Comparison of ENCODE assay signal across 9 mouse cellular contexts in genomic region chr6:148104212-148104611, GRCm38 (mm10). TPM values are rescaled to one million over a fixed set of nuclear protein-coding genes. Genes with fewer than 3 reads are reported as not detected.
DNase-seq lines count a peak whose midpoint lies in the region; ATAC-seq and TF ChIP-seq lines count a peak whose summit lies in the region.
"Had no signal": no experiment of that assay in that cellular context is flagged by ENCODE, and none has a peak within 500 bp of the region (broad histone marks: within the 10 kb centered on the region; RNA-seq: fewer than 3 reads in every experiment).

No protein-coding gene starts in this region.

- no peak for ATAC-seq in hindbrain, embryonic 16.5 days
- no peak for ATAC-seq in lung, embryonic 14.5 days (ENCODE audit: insufficient read depth)
- ATAC-seq in megakaryocyte-erythroid progenitor cell, adult 5-6 weeks (replicated peaks; ENCODE audit: low FRiP score, low TSS enrichment, poor library complexity, severe bottlenecking) = no peak

- H3K4me1 ChIP-seq in hindbrain, embryonic 10.5 days (replicated peaks) = no peaks in the 10 kb centered on the region
- no peaks in the 10 kb centered on the region for H3K4me1 ChIP-seq in hindbrain, embryonic 16.5 days (ENCODE audit: control insufficient read depth, insufficient read depth, low read depth, low read length)
- no peaks in the 10 kb centered on the region for H3K4me1 ChIP-seq in thymus, adult 2 months (replicated peaks; ENCODE audit: control insufficient read depth, insufficient read depth, low read length)
- 0 out of 2 replicates have a peak, but pooled peaks cover 2% of the 10 kb centered on the region for H3K4me1 ChIP-seq in lung, embryonic 14.5 days (ENCODE audit: insufficient read depth)
- H3K4me1 ChIP-seq: limb, embryonic 15.5 days had no signal

- no peak for TF ChIP-seq CTCF in thymus, adult 2 months (IDR thresholded peaks at IDR 0.05; ENCODE audit: borderline replicate concordance, control insufficient read depth, extremely low read depth, insufficient read depth, low read length, poor library complexity)
- TF ChIP-seq CTCF in brain, embryonic 14.5 days (IDR thresholded peaks at IDR 0.05; ENCODE audit: borderline replicate concordance, extremely low read depth, insufficient read depth, insufficient read length) = peak; percentile 46; the same call in 1 of the 2 replicates
- TF ChIP-seq CTCF in lung, embryonic 14.5 days (IDR thresholded peaks at IDR 0.05; ENCODE audit: low read depth) = peak; percentile 60

- no peak for TF ChIP-seq POLR2A in thymus, adult 2 months (IDR thresholded peaks at IDR 0.05; ENCODE audit: control insufficient read depth, extremely low read depth, insufficient read depth, low read length, poor library complexity)
- no peak for TF ChIP-seq POLR2A in brain, embryonic 14.5 days (IDR thresholded peaks at IDR 0.05; ENCODE audit: borderline replicate concordance, extremely low read depth, insufficient read depth, insufficient read length, poor library complexity, severe bottlenecking)

- no peak overlapping the region for H3K9ac ChIP-seq in hindbrain, embryonic 16.5 days (ENCODE audit: low read depth, low read length)
- no peak overlapping the region for H3K9ac ChIP-seq in lung, embryonic 14.5 days
- H3K9ac ChIP-seq: embryonic facial prominence, embryonic 13.5 days; limb, embryonic 15.5 days had no signal

- no peak overlapping the region for H3K4me3 ChIP-seq in hindbrain, embryonic 10.5 days
- no peak overlapping the region for H3K4me3 ChIP-seq in hindbrain, embryonic 16.5 days (ENCODE audit: low read length)
- H3K4me3 ChIP-seq in thymus, adult 2 months (ENCODE audit: control insufficient read depth, insufficient read depth, low read length) = no peak overlapping the region
- no peak overlapping the region for H3K4me3 ChIP-seq in lung, embryonic 14.5 days (ENCODE audit: low read depth, low read length)
- H3K4me3 ChIP-seq: embryonic facial prominence, embryonic 13.5 days; limb, embryonic 15.5 days had no signal

- no peaks in the 10 kb centered on the region for H3K9me3 ChIP-seq in hindbrain, embryonic 10.5 days
- H3K9me3 ChIP-seq in hindbrain, embryonic 16.5 days (ENCODE audit: control insufficient read depth, low read length) = no peaks in the 10 kb centered on the region
- H3K9me3 ChIP-seq in lung, embryonic 14.5 days (ENCODE audit: low read depth, low read length) = no peaks in the 10 kb centered on the region
- H3K9me3 ChIP-seq: embryonic facial prominence, embryonic 13.5 days; limb, embryonic 15.5 days had no signal

- WGBS in hindbrain, embryonic 10.5 days = 35% methylated on average over 9 of the region's 9 CpGs
- 36% methylated on average over 9 of the region's 9 CpGs for WGBS in hindbrain, embryonic 16.5 days
- 42% methylated on average over 9 of the region's 9 CpGs for WGBS in thymus, adult 2 months
- WGBS in lung, embryonic 14.5 days = 32% methylated on average over 9 of the region's 9 CpGs

- no peak overlapping the region for H3K27ac ChIP-seq in hindbrain, embryonic 10.5 days
- no peak overlapping the region for H3K27ac ChIP-seq in hindbrain, embryonic 16.5 days (ENCODE audit: low read depth, low read length)
- no peak overlapping the region for H3K27ac ChIP-seq in thymus, adult 2 months (ENCODE audit: control insufficient read depth, insufficient read depth, low read length)
- H3K27ac ChIP-seq in lung, embryonic 14.5 days (ENCODE audit: low read depth) = no peak overlapping the region
- H3K27ac ChIP-seq: embryonic facial prominence, embryonic 13.5 days; limb, embryonic 15.5 days had no signal

- no peaks in the 10 kb centered on the region for H3K27me3 ChIP-seq in hindbrain, embryonic 10.5 days (ENCODE audit: insufficient read depth, poor library complexity, severe bottlenecking)
- no peaks in the 10 kb centered on the region for H3K27me3 ChIP-seq in hindbrain, embryonic 16.5 days (replicated peaks; ENCODE audit: control insufficient read depth, insufficient read depth, low read length)
- H3K27me3 ChIP-seq in thymus, adult 2 months (ENCODE audit: control insufficient read depth, insufficient read depth, low read length) = no peaks in the 10 kb centered on the region
- H3K27me3 ChIP-seq in lung, embryonic 14.5 days (ENCODE audit: insufficient read depth, low read length) = no peaks in the 10 kb centered on the region
- H3K27me3 ChIP-seq: embryonic facial prominence, embryonic 13.5 days; limb, embryonic 15.5 days had no signal

- no peaks in the 10 kb centered on the region for H3K36me3 ChIP-seq in hindbrain, embryonic 10.5 days
- H3K36me3 ChIP-seq in hindbrain, embryonic 16.5 days (ENCODE audit: control insufficient read depth, insufficient read depth, low read length) = no peaks in the 10 kb centered on the region
- H3K36me3 ChIP-seq in thymus, adult 2 months (ENCODE audit: control insufficient read depth, insufficient read depth, low read length) = no peaks in the 10 kb centered on the region
- H3K36me3 ChIP-seq in lung, embryonic 14.5 days (ENCODE audit: insufficient read depth) = no peaks in the 10 kb centered on the region
- H3K36me3 ChIP-seq: embryonic facial prominence, embryonic 13.5 days; limb, embryonic 15.5 days had no signal

- peak; percentile 32 for DNase-seq in hindbrain, embryonic 10.5 days (ENCODE audit: low spot score)
- peak; percentile 9 for DNase-seq in thymus, postnatal 14 days
- no peak for DNase-seq in thymus, adult 2 months
- DNase-seq in brain, embryonic 14.5 days (ENCODE audit: low read depth) = peak; percentile 17
- peak; percentile 76 for DNase-seq in lung, embryonic 14.5 days

- H3K4me2 ChIP-seq in hindbrain, embryonic 16.5 days (ENCODE audit: low read length) = no peak overlapping the region
- no peak overlapping the region for H3K4me2 ChIP-seq in lung, embryonic 14.5 days
- H3K4me2 ChIP-seq: embryonic facial prominence, embryonic 13.5 days; limb, embryonic 15.5 days had no signal

RNA-seq across cellular contexts. Expression of gene Far2, which starts 57.2 kb away (rescaled TPM):
- polyA plus RNA-seq in hindbrain, embryonic 10.5 days (2016; fragmentation: Nextera tagmentation; extraction: Ambion mirVana) = 1.5 and 1.8 TPM in 2 replicates
- polyA plus RNA-seq in hindbrain, embryonic 16.5 days (2015; fragmentation: Nextera tagmentation; extraction: Ambion mirVana) = 30.8 and 34.3 TPM in 2 replicates
- polyA plus RNA-seq in thymus, adult 2 months (2012; rRNA removed) = 0.17 and 0.22 TPM in 2 replicates
- polyA plus RNA-seq in brain, embryonic 14.5 days (2012; rRNA removed) = 5.8 and 9.6 TPM in 2 replicates
- 12.9 and 13.3 TPM in 2 replicates for polyA plus RNA-seq in lung, embryonic 14.5 days (2014; fragmentation: Nextera tagmentation; extraction: Ambion mirVana)
- total RNA-seq in megakaryocyte-erythroid progenitor cell, adult 5-6 weeks (2014; fragmentation: Nextera tagmentation) = 0.37 and 2.0 TPM in 2 replicates
- total RNA-seq in megakaryocyte-erythroid progenitor cell, adult 5-6 weeks (2017) = 0.85 TPM in 1 of 2 replicates, not detected in the other
